Mouse (Mus musculus) limb, embryonic 12.5 days (tissue): ENCODE measurements at regions not wholly inside any gene's neighbourhood (a gene's known extent, or its start where the extent isn't known, plus 50 kb on each side); places are given as distances from the start of the nearest gene placed in this dataset.

Experiments used
- ATAC-seq: fragments of 200-750 bp; cut with Nextera tagmentation; 2 replicates; pipeline ENCODE4 v1.8.0; 2017; ENCODE audit warnings: low read depth, moderate TSS enrichment; ENCODE audit not compliant: insufficient number of reproducible peaks, insufficient read depth, low FRiP score, low TSS enrichment
- H3K27ac ChIP-seq: fragments of 300-500 bp; sonication (generic); 2 replicates; pipeline ENCODE4 v1.5.1; 2016; ENCODE audit warnings: mild to moderate bottlenecking, moderate library complexity
- H3K27me3 ChIP-seq: fragments of 300-500 bp; sonication (generic); 2 replicates; pipeline ENCODE4 v1.6.1; 2016; ENCODE audit warnings: mild to moderate bottlenecking, moderate library complexity
- H3K36me3 ChIP-seq: fragments of 300-500 bp; sonication (generic); 2 replicates; pipeline ENCODE4 v1.6.1; 2016; ENCODE audit warnings: mild to moderate bottlenecking, moderate library complexity
- H3K4me1 ChIP-seq: fragments of 300-500 bp; sonication (generic); replicated peaks from 2 replicates; pipeline ENCODE4 v1.6.1; 2016
- H3K4me2 ChIP-seq: fragments of 300-500 bp; sonication (generic); 2 replicates; pipeline ENCODE4 v1.6.1; 2016; ENCODE audit warnings: mild to moderate bottlenecking, moderate library complexity
- H3K4me3 ChIP-seq: fragments of 300-500 bp; sonication (generic); replicated peaks from 2 replicates; pipeline ENCODE4 v1.5.1; 2016; ENCODE audit warnings: mild to moderate bottlenecking
- H3K9ac ChIP-seq: fragments of 300-500 bp; sonication (generic); replicated peaks from 2 replicates; pipeline ENCODE4 v1.6.1; 2016; ENCODE audit warnings: mild to moderate bottlenecking, moderate library complexity
- H3K9me3 ChIP-seq: fragments of 300-500 bp; sonication (generic); 2 replicates; pipeline ENCODE4 v1.6.1; 2016; ENCODE audit warnings: mild to moderate bottlenecking, moderate library complexity
- WGBS: fragments of 180-500 bp; shearing (Covaris S2); methylation state at CpG from one replicate; pipeline ENCODE4 v1.1.7; 2016; 5-methylcytosine and 5-hydroxymethylcytosine counted together

- Histone ChIP-seq H3K36me3 (no peaks in the 10 kb centered on the region), H3K4me2 (peak overlapping the region; percentile 94), H3K27me3 (peaks cover 4% of the 10 kb centered on the region), H3K4me1 (peaks cover 13% of the 10 kb centered on the region), H3K9me3 (no peaks in the 10 kb centered on the region), H3K4me3 (peak overlapping the region; percentile 44), H3K9ac (peak overlapping the region; percentile 42; the same call in 1 of the 2 replicates), H3K27ac (no peak overlapping the region)
- WGBS: under 1% methylated on average over 20 of the region's 20 CpGs
- ATAC-seq: no peak
Measured at GRCm38 (mm10) chr17:9167571-9168201, 179.6 kb downstream of the 1700010I14Rik start.

- ATAC-seq: peak; percentile 72; the same call in 1 of the 2 replicates
- Histone ChIP-seq H3K9me3 (no peaks in the 10 kb centered on the region), H3K9ac (peak overlapping the region; percentile 42; the same call in 1 of the 2 replicates), H3K4me2 (peak overlapping the region; percentile 94), H3K27ac (no peak overlapping the region), H3K4me3 (peak overlapping the region; percentile 44), H3K36me3 (no peaks in the 10 kb centered on the region), H3K27me3 (peaks cover 4% of the 10 kb centered on the region), H3K4me1 (peaks cover 13% of the 10 kb centered on the region)
- WGBS: under 1% methylated on average over 5 of the region's 5 CpGs
Measured at GRCm38 (mm10) chr17:9168411-9168810, 180.3 kb downstream of the 1700010I14Rik start.

GRCm38 (mm10) chr17:9169371-9169770 lies 181.2 kb downstream of the 1700010I14Rik start:
- Histone ChIP-seq H3K36me3 (no peaks in the 10 kb centered on the region), H3K4me1 (peaks cover 13% of the 10 kb centered on the region), H3K27me3 (peaks cover 4% of the 10 kb centered on the region), H3K27ac (no peak overlapping the region), H3K9me3 (no peaks in the 10 kb centered on the region), H3K9ac (no peak overlapping the region), H3K4me2 (no peak overlapping the region), H3K4me3 (no peak overlapping the region)
- WGBS: 20% methylated on average over 11 of the region's 11 CpGs
- ATAC-seq: no peak

- no peak for ATAC-seq
- WGBS: 82% methylated on average over 5 of the region's 5 CpGs
- H3K4me3 ChIP-seq: no peak overlapping the region
Measured at GRCm38 (mm10) chr17:9197160-9197559, 209.0 kb downstream of the 1700010I14Rik start.

GRCm38 (mm10) chr17:9200386-9200785 lies 212.3 kb downstream of the 1700010I14Rik start:
- Histone ChIP-seq H3K36me3 (no peaks in the 10 kb centered on the region), H3K9ac (no peak overlapping the region), H3K27me3 (no peaks in the 10 kb centered on the region), H3K4me3 (no peak overlapping the region), H3K27ac (no peak overlapping the region), H3K4me1 (no peaks in the 10 kb centered on the region), H3K9me3 (no peaks in the 10 kb centered on the region), H3K4me2 (no peak overlapping the region)
- WGBS: 89% methylated on average over 7 of the region's 7 CpGs
- no peak for ATAC-seq

More at GRCm38 (mm10) chr17:9197160-9197559, 209.0 kb downstream of the 1700010I14Rik start:
- Histone ChIP-seq H3K36me3 (no peaks in the 10 kb centered on the region), H3K9ac (no peak overlapping the region), H3K9me3 (no peaks in the 10 kb centered on the region), H3K27ac (no peak overlapping the region), H3K4me1 (no peaks in the 10 kb centered on the region), H3K27me3 (no peaks in the 10 kb centered on the region), H3K4me2 (no peak overlapping the region)

GRCm38 (mm10) chr17:9202496-9202895 lies 214.4 kb downstream of the 1700010I14Rik start:
- Histone ChIP-seq H3K4me3 (no peak overlapping the region), H3K27me3 (no peaks in the 10 kb centered on the region), H3K9me3 (no peaks in the 10 kb centered on the region), H3K27ac (no peak overlapping the region), H3K4me2 (no peak overlapping the region), H3K4me1 (no peaks in the 10 kb centered on the region), H3K36me3 (no peaks in the 10 kb centered on the region), H3K9ac (no peak overlapping the region)
- ATAC-seq: no peak
- 15% methylated on average over 2 of the region's 2 CpGs for WGBS

- H3K4me1 ChIP-seq: no peaks in the 10 kb centered on the region
- no peak overlapping the region for H3K27ac ChIP-seq
- H3K9me3 ChIP-seq: no peaks in the 10 kb centered on the region
- no peak overlapping the region for H3K4me2 ChIP-seq
- ATAC-seq: no peak
- H3K36me3 ChIP-seq: no peaks in the 10 kb centered on the region
- no peak overlapping the region for H3K9ac ChIP-seq
- no peaks in the 10 kb centered on the region for H3K27me3 ChIP-seq
- H3K4me3 ChIP-seq: no peak overlapping the region
- WGBS: 87% methylated on average over 2 of the region's 2 CpGs
Measured at GRCm38 (mm10) chr17:9210626-9211025, 211.2 kb upstream of the Gm17728 start.

- Histone ChIP-seq H3K9me3 (no peaks in the 10 kb centered on the region), H3K4me1 (no peaks in the 10 kb centered on the region), H3K9ac (no peak overlapping the region), H3K27me3 (no peaks in the 10 kb centered on the region), H3K4me2 (no peak overlapping the region), H3K27ac (no peak overlapping the region), H3K4me3 (no peak overlapping the region), H3K36me3 (no peaks in the 10 kb centered on the region)
- WGBS: 81% methylated on average over 4 of the region's 4 CpGs
- ATAC-seq: no peak
Measured at GRCm38 (mm10) chr17:9223097-9223496, 198.8 kb upstream of the Gm17728 start.

GRCm38 (mm10) chr17:9227872-9228575 lies 193.8 kb upstream of the Gm17728 start:
- 0 out of 2 replicates have a peak overlapping the region, but pooled peaks have one; percentile 37 for H3K27ac ChIP-seq
- no peaks in the 10 kb centered on the region for H3K27me3 ChIP-seq
- no peak overlapping the region for H3K4me3 ChIP-seq
- ATAC-seq: peak; percentile 83
- no peaks in the 10 kb centered on the region for H3K36me3 ChIP-seq
- WGBS: 64% methylated on average over 10 of the region's 10 CpGs
- no peaks in the 10 kb centered on the region for H3K9me3 ChIP-seq
- H3K4me1 ChIP-seq: no peaks in the 10 kb centered on the region
- H3K9ac ChIP-seq: no peak overlapping the region
- no peak overlapping the region for H3K4me2 ChIP-seq

GRCm38 (mm10) chr17:9235141-9235571 lies 186.7 kb upstream of the Gm17728 start:
- no peak overlapping the region for H3K9ac ChIP-seq
- no peaks in the 10 kb centered on the region for H3K9me3 ChIP-seq
- no peak for ATAC-seq
- no peaks in the 10 kb centered on the region for H3K27me3 ChIP-seq
- H3K4me2 ChIP-seq: no peak overlapping the region
- H3K27ac ChIP-seq: no peak overlapping the region
- H3K4me1 ChIP-seq: no peaks in the 10 kb centered on the region
- 75% methylated on average over 6 of the region's 6 CpGs for WGBS
- H3K4me3 ChIP-seq: no peak overlapping the region
- H3K36me3 ChIP-seq: no peaks in the 10 kb centered on the region

GRCm38 (mm10) chr17:9258646-9259170 lies 163.2 kb upstream of the Gm17728 start:
- no peaks in the 10 kb centered on the region for H3K27me3 ChIP-seq

More at GRCm38 (mm10) chr17:9258646-9259170, 163.2 kb upstream of the Gm17728 start:
- H3K9ac ChIP-seq: no peak overlapping the region
- no peak for ATAC-seq
- H3K4me2 ChIP-seq: no peak overlapping the region
- H3K4me3 ChIP-seq: no peak overlapping the region
- no peaks in the 10 kb centered on the region for H3K36me3 ChIP-seq
- 59% methylated on average over 5 of the region's 5 CpGs for WGBS
- no peak overlapping the region for H3K27ac ChIP-seq
- H3K9me3 ChIP-seq: 0 out of 2 replicates have a peak, but pooled peaks cover 4% of the 10 kb centered on the region
- no peaks in the 10 kb centered on the region for H3K4me1 ChIP-seq
